Mouse (Mus musculus) erythroblast, embryonic 14.5 days (primary cell): Measurements from ENCODE around the gene Elavl4.

Source experiments
- GATA1 ChIP-seq: IDR thresholded peaks from 2 replicates; pipeline ENCODE4 v1.6.1; 2012; ENCODE audit warnings: low read length, inconsistent platforms, mixed read lengths
- TAL1 ChIP-seq: IDR thresholded peaks from 3 replicates; pipeline ENCODE4 v1.6.1; 2012; ENCODE audit warnings: low read length, inconsistent platforms, mixed read lengths

DNA sequence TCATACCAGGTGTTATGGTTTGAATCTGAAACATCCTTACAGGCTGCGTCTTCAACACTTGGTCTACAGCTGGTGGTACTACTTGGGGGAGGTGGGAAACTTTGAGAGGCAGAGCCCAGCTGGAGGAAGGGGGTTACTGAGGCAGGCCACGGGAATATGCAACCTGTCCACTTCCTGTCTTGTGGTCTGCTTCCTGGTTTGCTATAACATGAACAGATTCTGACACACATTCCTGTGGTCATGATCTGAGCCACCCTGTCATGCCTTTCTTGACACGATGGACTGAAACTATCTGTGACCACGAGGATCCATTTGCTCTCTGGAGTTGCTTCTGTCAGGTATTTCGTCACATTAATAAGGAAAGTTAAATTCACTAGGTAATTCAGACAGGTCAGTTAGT, 179.7 kb downstream of the Elavl4 start:
- no peak for TF ChIP-seq GATA1
- no peak for TF ChIP-seq TAL1
